Mouse (Mus musculus) embryonic fibroblast, embryonic 13.5 days (primary cell): ENCODE measurements around the gene Anks3.

Experiments used
- CTCF ChIP-seq: IDR thresholded peaks from 2 replicates; pipeline ENCODE4 v1.5.1; 2011; ENCODE audit warnings: mild to moderate bottlenecking, control low read depth, low read length, moderate library complexity, borderline replicate concordance; ENCODE audit not compliant: insufficient read depth
- POLR2A ChIP-seq: IDR thresholded peaks from 2 replicates; pipeline ENCODE4 v1.6.1; 2011; ENCODE audit warnings: low read depth, mild to moderate bottlenecking, control low read depth, low read length, moderate library complexity

DNA sequence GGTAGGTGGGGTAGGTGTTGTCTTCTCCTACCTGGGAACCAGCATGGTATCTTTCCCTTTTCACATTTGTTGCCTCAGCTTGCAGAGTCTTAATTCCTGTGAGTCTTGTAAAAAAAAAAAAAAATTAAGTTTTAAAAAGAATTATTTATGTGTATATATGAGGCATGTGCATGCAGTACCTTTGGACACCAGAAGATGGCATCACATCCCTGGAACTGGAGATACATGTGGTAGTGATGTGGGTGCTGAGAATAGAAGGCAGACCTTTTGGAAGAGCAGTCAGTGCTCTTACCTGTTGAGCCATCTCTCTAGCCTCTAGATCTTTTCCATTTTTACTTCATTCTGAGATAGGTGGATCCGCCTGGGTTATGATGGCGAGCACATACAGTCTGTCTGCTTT, 54.3 kb downstream of the Anks3 start:
- no peak for TF ChIP-seq CTCF
- TF ChIP-seq POLR2A, result no peak
